Mouse (Mus musculus) heart, embryonic 14.5 days (tissue): ENCODE measurements at regions not wholly inside any gene's neighbourhood (a gene's known extent, or its start where the extent isn't known, plus 50 kb on each side); places are given as distances from the start of the nearest gene placed in this dataset.

Experiments used
- ATAC-seq: fragments of 200-750 bp; cut with Nextera tagmentation; 2 replicates; pipeline ENCODE4 v1.8.0; 2017; ENCODE audit warnings: low read depth, moderate TSS enrichment; ENCODE audit not compliant: insufficient number of reproducible peaks, insufficient read depth, low FRiP score
- H3K27ac ChIP-seq, 2 experiments: fragments of 200-500 bp in 1 of 2; fragments of 300-500 bp in 1 of 2; sonication (generic) in 1 of 2; replicated peaks in 1 of 2; 2 replicates each; pipeline ENCODE4 v1.5.1; 2012 to 2014; ENCODE audit warnings: low read depth in 2 of 2, low read length in 2 of 2, control low read depth in 1 of 2, mild to moderate bottlenecking in 1 of 2, mixed read lengths in 1 of 2; ENCODE audit not compliant: control insufficient read depth in 1 of 2, insufficient read depth in 1 of 2
- H3K27me3 ChIP-seq: fragments of 300-500 bp; sonication (generic); 2 replicates; pipeline ENCODE4 v1.6.1; 2014; ENCODE audit warnings: mild to moderate bottlenecking, low read length, control low read depth; ENCODE audit not compliant: control insufficient read depth, insufficient read depth
- H3K36me3 ChIP-seq: fragments of 300-500 bp; sonication (generic); 2 replicates; pipeline ENCODE4 v1.6.1; 2014; ENCODE audit warnings: mild to moderate bottlenecking, control low read depth, low read length, mixed read lengths; ENCODE audit not compliant: control insufficient read depth, insufficient read depth
- H3K4me1 ChIP-seq, 2 experiments: fragments of 200-500 bp in 1 of 2; fragments of 300-500 bp in 1 of 2; sonication (generic) in 1 of 2; 2 replicates each; pipeline ENCODE4 v1.6.1; 2012 to 2014; ENCODE audit warnings: low read length in 2 of 2, control low read depth in 1 of 2, mixed read lengths in 1 of 2; ENCODE audit not compliant: control insufficient read depth in 2 of 2, insufficient read depth in 2 of 2
- H3K4me2 ChIP-seq: fragments of 300-500 bp; sonication (generic); 2 replicates; pipeline ENCODE4 v1.6.1; 2014; ENCODE audit warnings: mild to moderate bottlenecking, low read length
- H3K4me3 ChIP-seq, 2 experiments: fragments of 200-500 bp in 1 of 2; fragments of 300-500 bp in 1 of 2; sonication (generic) in 1 of 2; 2 replicates each; pipeline ENCODE4 v1.5.1; 2012 to 2014; ENCODE audit warnings: low read length in 2 of 2, mild to moderate bottlenecking in 2 of 2, control low read depth in 1 of 2, low read depth in 1 of 2, moderate library complexity in 1 of 2; ENCODE audit not compliant: control insufficient read depth in 1 of 2, insufficient read depth in 1 of 2
- H3K9ac ChIP-seq: fragments of 300-500 bp; sonication (generic); 2 replicates; pipeline ENCODE4 v1.6.1; 2014; ENCODE audit warnings: mild to moderate bottlenecking, low read length
- H3K9me3 ChIP-seq: fragments of 300-500 bp; sonication (generic); 2 replicates; pipeline ENCODE4 v1.6.1; 2016; ENCODE audit warnings: low read length, control low read depth; ENCODE audit not compliant: control insufficient read depth
- WGBS: fragments of 180-500 bp; shearing (Covaris S2); extraction: QIAGEN DNeasy Blood & Tissue Kit; methylation state at CpG from one replicate; pipeline ENCODE4 v1.1.7; 2014; 5-methylcytosine and 5-hydroxymethylcytosine counted together

DNA sequence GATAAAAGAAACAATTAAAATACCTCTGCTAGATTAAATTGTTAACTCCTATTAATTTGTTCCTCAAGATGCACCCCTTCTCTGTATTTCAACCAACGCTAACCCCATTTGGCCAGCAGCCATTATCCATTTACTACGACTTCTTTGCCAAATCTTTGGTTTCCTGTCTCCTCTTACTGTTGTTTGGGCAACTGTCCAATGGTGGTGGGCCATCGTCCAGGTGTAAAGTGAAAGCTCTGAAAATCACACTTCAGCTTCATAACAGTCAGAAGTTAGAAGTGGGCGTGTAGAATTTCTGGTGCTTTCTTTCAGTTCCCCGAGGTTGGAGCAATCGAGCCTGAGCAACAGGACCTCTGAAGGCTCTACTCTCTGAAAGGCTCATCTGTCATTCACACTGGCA is 66.8 kb upstream of the Zbtb20 start:
- no peak overlapping the region for H3K4me2 ChIP-seq
- no peak overlapping the region for H3K9ac ChIP-seq
- no peaks in the 10 kb centered on the region for H3K36me3 ChIP-seq
- H3K4me1 ChIP-seq, result no peaks in the 10 kb centered on the region
- 64% methylated on average over 6 of the region's 6 CpGs for WGBS
- H3K9me3 ChIP-seq, result no peaks in the 10 kb centered on the region
- H3K27me3 ChIP-seq, result no peaks in the 10 kb centered on the region
- ATAC-seq, result no peak
- H3K27ac ChIP-seq, result no peak overlapping the region
- H3K4me3 ChIP-seq, result no peak overlapping the region

- no peaks in the 10 kb centered on the region for H3K36me3 ChIP-seq
- H3K9me3 ChIP-seq, result no peaks in the 10 kb centered on the region
- no peak for ATAC-seq
- no peak overlapping the region for H3K4me3 ChIP-seq
- 71% methylated on average over 2 of the region's 2 CpGs for WGBS
- no peak overlapping the region for H3K9ac ChIP-seq
- H3K4me2 ChIP-seq, result no peak overlapping the region
- no peaks in the 10 kb centered on the region for H3K4me1 ChIP-seq
- no peaks in the 10 kb centered on the region for H3K27me3 ChIP-seq
- no peak overlapping the region for H3K27ac ChIP-seq
These were observed 68.1 kb upstream of the Zbtb20 start for GRCm38 (mm10) chr16:42807536-42807935.

GRCm38 (mm10) chr16:42803609-42804008 is 72.1 kb upstream of the Zbtb20 start:
- H3K4me3 ChIP-seq, result no peak overlapping the region
- no peak overlapping the region for H3K27ac ChIP-seq
- peaks cover 7% of the 10 kb centered on the region; the same call in 1 of the 2 replicates for H3K9me3 ChIP-seq
- H3K4me1 ChIP-seq, result no peaks in the 10 kb centered on the region
- ATAC-seq, result no peak
- no peaks in the 10 kb centered on the region for H3K27me3 ChIP-seq
- no peaks in the 10 kb centered on the region for H3K36me3 ChIP-seq
- H3K4me2 ChIP-seq, result no peak overlapping the region
- H3K9ac ChIP-seq, result no peak overlapping the region
- 76% methylated on average over 1 of the region's 1 CpGs for WGBS

GRCm38 (mm10) chr16:42792571-42792970 is 83.1 kb upstream of the Zbtb20 start:
- H3K27ac ChIP-seq, result no peak overlapping the region
- no peak overlapping the region for H3K4me2 ChIP-seq
- no peaks in the 10 kb centered on the region for H3K4me1 ChIP-seq
- H3K4me3 ChIP-seq, result no peak overlapping the region
- H3K27me3 ChIP-seq, result no peaks in the 10 kb centered on the region
- H3K36me3 ChIP-seq, result no peaks in the 10 kb centered on the region
- H3K9me3 ChIP-seq, result no peaks in the 10 kb centered on the region
- ATAC-seq, result no peak
- H3K9ac ChIP-seq, result no peak overlapping the region
- 71% methylated on average over 2 of the region's 2 CpGs for WGBS

- Histone ChIP-seq H3K4me3 (no peak overlapping the region), H3K4me1 (peaks cover 6 to 24% of the 10 kb centered on the region in 2 experiments), H3K27ac (no peak overlapping the region), H3K36me3 (no peaks in the 10 kb centered on the region), H3K27me3 (no peaks in the 10 kb centered on the region), H3K4me2 (no peak overlapping the region), H3K9ac (no peak overlapping the region), H3K9me3 (no peaks in the 10 kb centered on the region)
- WGBS, result 50% methylated on average over 4 of the region's 4 CpGs
- no peak for ATAC-seq
These were observed 91.0 kb upstream of the Zbtb20 start for GRCm38 (mm10) chr16:42784712-42785111.

- Histone ChIP-seq H3K4me3 (no peak overlapping the region), H3K27me3 (no peaks in the 10 kb centered on the region), H3K9ac (no peak overlapping the region), H3K9me3 (no peaks in the 10 kb centered on the region), H3K27ac (no peak overlapping the region), H3K4me2 (no peak overlapping the region), H3K4me1 (peaks cover 8 to 26% of the 10 kb centered on the region in 2 experiments), H3K36me3 (no peaks in the 10 kb centered on the region)
- no peak for ATAC-seq
- WGBS, result 72% methylated on average over 4 of the region's 4 CpGs
These were observed 91.7 kb upstream of the Zbtb20 start for GRCm38 (mm10) chr16:42784031-42784430.

DNA sequence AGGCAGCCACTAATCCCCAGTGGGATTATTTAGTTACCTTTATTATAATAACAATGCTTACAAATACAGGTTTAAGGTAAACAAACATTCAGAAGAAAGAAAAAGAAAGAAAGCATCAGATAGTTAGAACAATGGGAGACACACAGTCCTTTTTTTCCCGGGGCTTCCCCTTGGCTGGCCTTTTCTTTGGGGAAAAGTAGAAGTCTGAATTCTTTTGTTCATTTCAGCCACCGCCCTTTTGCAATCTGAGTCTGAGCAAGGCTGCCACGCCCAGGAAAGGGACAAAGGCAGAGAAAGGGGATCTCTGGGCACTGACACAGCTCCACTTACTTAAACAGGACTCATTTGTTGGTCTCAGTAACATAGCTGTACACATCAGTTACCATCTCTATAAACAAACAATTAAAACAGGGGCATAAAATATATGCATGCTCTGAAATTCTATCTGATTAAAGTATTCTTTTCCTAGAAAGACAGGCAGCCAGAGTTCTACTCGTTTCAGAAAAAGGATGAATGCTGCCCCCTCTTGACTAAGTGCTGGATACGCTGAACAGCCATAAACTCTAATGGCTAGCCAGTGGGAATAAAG is 93.5 kb upstream of the Zbtb20 start:
- Histone ChIP-seq H3K4me3 (no peak overlapping the region), H3K27me3 (no peaks in the 10 kb centered on the region), H3K9ac (peak overlapping the region; percentile 48), H3K9me3 (no peaks in the 10 kb centered on the region), H3K4me2 (peak overlapping the region; percentile 58), H3K27ac (peak overlapping the region; percentile 80 to 88), H3K36me3 (no peaks in the 10 kb centered on the region), H3K4me1 (peaks cover 8 to 26% of the 10 kb centered on the region in 2 experiments)
- ATAC-seq, result peak; percentile 71
- WGBS, result 3% methylated on average over 5 of the region's 5 CpGs
